Mouse (Mus musculus) liver, adult 2 months (tissue): ENCODE results near the gene Epb41l5.

Source experiments
- CTCF ChIP-seq: fragments of 200-500 bp; IDR thresholded peaks from 2 replicates; pipeline ENCODE4 v1.5.1; 2011; ENCODE audit warnings: low read depth, low read length, control low read depth
- POLR2A ChIP-seq: fragments of 200-500 bp; IDR thresholded peaks from 2 replicates; pipeline ENCODE4 v1.6.1; 2011; ENCODE audit warnings: low read length, control low read depth; ENCODE audit not compliant: insufficient read depth; ENCODE audit errors: extremely low read depth

DNA sequence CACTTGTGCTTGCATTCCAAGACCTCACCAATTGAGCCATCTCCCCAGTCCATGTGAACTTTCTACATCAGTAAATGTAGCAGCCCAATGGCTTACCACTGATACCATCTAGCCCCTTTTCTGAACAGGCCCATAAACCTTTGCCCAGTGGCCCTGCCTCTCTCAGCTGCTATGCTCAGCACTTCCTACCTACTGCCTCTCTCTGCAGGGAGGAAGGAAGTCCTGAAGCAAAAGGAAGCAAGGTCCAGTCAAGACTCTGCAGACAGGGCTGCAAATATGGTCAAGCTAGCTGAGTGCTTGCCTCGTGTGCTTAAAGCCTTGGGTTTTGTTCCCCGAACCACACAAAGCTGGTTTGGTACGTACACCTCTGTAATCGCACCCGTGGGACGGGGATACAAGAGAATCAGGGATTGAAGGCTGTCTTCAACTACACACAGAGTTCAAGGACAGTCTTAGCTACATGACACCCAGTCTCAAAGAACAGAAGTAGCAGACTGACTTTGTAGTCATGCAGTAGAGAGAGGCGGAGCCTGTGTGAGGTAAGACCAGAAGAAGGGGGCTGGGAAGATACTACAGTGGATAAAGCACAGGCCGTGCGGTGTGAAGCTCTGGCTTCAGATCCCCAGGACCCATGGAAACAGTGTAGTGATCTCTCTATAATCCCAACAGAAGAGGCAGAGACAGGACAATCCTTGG, 150.1 kb downstream of the Epb41l5 start:
- TF ChIP-seq POLR2A (no peak), CTCF (no peak)
